ENCODE assay signal across 17 mouse cellular contexts in the genomic region with DNA sequence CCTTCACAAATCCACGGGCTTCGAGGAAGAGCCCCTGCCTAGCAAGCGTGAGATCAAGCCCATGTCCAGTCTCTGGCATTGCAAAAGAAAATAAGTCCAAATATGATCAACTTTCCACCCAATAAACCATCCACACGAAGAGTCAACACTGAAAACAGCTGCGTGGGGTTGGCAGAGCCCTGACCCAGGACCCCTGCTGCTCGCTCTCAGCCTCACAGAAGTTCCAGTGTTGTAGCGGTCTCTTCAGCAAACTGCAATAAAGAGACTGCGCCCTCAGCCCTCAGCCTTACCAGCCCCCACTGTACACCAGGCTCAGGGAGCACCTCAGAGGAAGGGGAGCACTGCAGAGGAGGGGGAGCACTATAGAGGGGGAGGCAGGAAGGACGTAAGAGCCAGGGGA. TPM values are rescaled to one million over a fixed set of nuclear protein-coding genes. Genes with fewer than 3 reads are reported as not detected.
DNase-seq lines count a peak whose midpoint lies in the region; ATAC-seq and TF ChIP-seq lines count a peak whose summit lies in the region.
"Had no signal": no experiment of that assay in that cellular context is flagged by ENCODE, and none has a peak within 500 bp of the region (broad histone marks: within the 10 kb centered on the region; RNA-seq: fewer than 3 reads in every experiment).

No protein-coding gene starts in this region.

- peak; percentile 44 to 56 for DNase-seq in cerebellum, postnatal 14 days
- DNase-seq in cerebellum, adult 8-10 months = no peak
- DNase-seq in lung, embryonic 14.5 days = no peak
- DNase-seq in lung, postnatal 25 days (ENCODE audit: low spot score) = no peak
- no peak for DNase-seq in midbrain, postnatal 0 days (ENCODE audit: low spot score)
- no peak for DNase-seq in natural killer cell, adult 2 months (ENCODE audit: low spot score in 2 of 2)
- no peak for DNase-seq in layer of hippocampus, adult 18-20 months (ENCODE audit: low spot score in 2 of 2)
- DNase-seq: forebrain, postnatal 0 days; heart, adult 2 months; heart, postnatal 10 days; kidney, postnatal 36 days; retina, postnatal 1 day; thymus, postnatal 25 days had no signal

- WGBS in lung, embryonic 14.5 days = 67% methylated on average over 9 of the region's 9 CpGs
- 67% methylated on average over 9 of the region's 9 CpGs for WGBS in hindbrain, embryonic 15.5 days
- WGBS in midbrain, postnatal 0 days = 66% methylated on average over 9 of the region's 9 CpGs

- peak overlapping the region; percentile 100; the same call in 1 of the 2 replicates for H3K4me2 ChIP-seq in lung, embryonic 14.5 days
- peak overlapping the region; percentile 99; the same call in 1 of the 2 replicates for H3K4me2 ChIP-seq in hindbrain, embryonic 15.5 days
- H3K4me2 ChIP-seq in midbrain, postnatal 0 days (ENCODE audit: low read depth, low read length, poor library complexity, severe bottlenecking) = no peak overlapping the region
- H3K4me2 ChIP-seq: embryonic facial prominence, embryonic 15.5 days; liver, embryonic 11.5 days; lung, embryonic 15.5 days had no signal

- H3K4me3 ChIP-seq in lung, embryonic 14.5 days (ENCODE audit: low read depth, low read length) = no peak overlapping the region
- H3K4me3 ChIP-seq in hindbrain, embryonic 15.5 days = no peak overlapping the region
- H3K4me3 ChIP-seq in midbrain, postnatal 0 days (ENCODE audit: low read depth, low read length) = no peak overlapping the region
- H3K4me3 ChIP-seq: embryonic facial prominence, embryonic 15.5 days; heart, adult 2 months; lung, embryonic 15.5 days had no signal

- H3K9me3 ChIP-seq in lung, embryonic 14.5 days (ENCODE audit: low read depth, low read length) = no peaks in the 10 kb centered on the region
- H3K9me3 ChIP-seq in hindbrain, embryonic 15.5 days = no peaks in the 10 kb centered on the region
- H3K9me3 ChIP-seq in midbrain, postnatal 0 days (ENCODE audit: low read length) = no peaks in the 10 kb centered on the region
- H3K9me3 ChIP-seq: embryonic facial prominence, embryonic 15.5 days; lung, embryonic 15.5 days had no signal

- H3K4me1 ChIP-seq in lung, embryonic 14.5 days (ENCODE audit: insufficient read depth) = peaks cover 38% of the 10 kb centered on the region
- peaks cover 79% of the 10 kb centered on the region for H3K4me1 ChIP-seq in hindbrain, embryonic 15.5 days (replicated peaks)
- peaks cover 26% of the 10 kb centered on the region for H3K4me1 ChIP-seq in midbrain, postnatal 0 days (ENCODE audit: insufficient read depth, low read length)

- TF ChIP-seq CTCF in lung, embryonic 14.5 days (IDR thresholded peaks at IDR 0.05; ENCODE audit: low read depth) = no peak
- TF ChIP-seq CTCF in midbrain, postnatal 0 days (IDR thresholded peaks at IDR 0.05) = no peak

- H3K27me3 ChIP-seq in lung, embryonic 14.5 days (ENCODE audit: insufficient read depth, low read length) = no peaks in the 10 kb centered on the region
- H3K27me3 ChIP-seq in hindbrain, embryonic 15.5 days = no peaks in the 10 kb centered on the region
- H3K27me3 ChIP-seq in midbrain, postnatal 0 days (ENCODE audit: insufficient read depth, low read length) = no peaks in the 10 kb centered on the region
- H3K27me3 ChIP-seq: embryonic facial prominence, embryonic 15.5 days had no signal

- ATAC-seq in lung, embryonic 14.5 days (ENCODE audit: insufficient read depth) = no peak
- no peak for ATAC-seq in hindbrain, embryonic 15.5 days (ENCODE audit: low FRiP score, low read depth)
- ATAC-seq in midbrain, postnatal 0 days (ENCODE audit: low FRiP score) = no peak
- ATAC-seq: forebrain, postnatal 0 days had no signal

- H3K9ac ChIP-seq in lung, embryonic 14.5 days = no peak overlapping the region
- H3K9ac ChIP-seq in hindbrain, embryonic 15.5 days = no peak overlapping the region; the same call in 1 of the 2 replicates
- peak overlapping the region; percentile 39; the same call in 1 of the 2 replicates for H3K9ac ChIP-seq in midbrain, postnatal 0 days (replicated peaks; ENCODE audit: low read length, poor library complexity, severe bottlenecking)
- H3K9ac ChIP-seq: embryonic facial prominence, embryonic 15.5 days; forebrain, postnatal 0 days; lung, embryonic 15.5 days had no signal

- no peak overlapping the region for H3K27ac ChIP-seq in lung, embryonic 14.5 days (ENCODE audit: low read depth)
- no peak overlapping the region for H3K27ac ChIP-seq in hindbrain, embryonic 15.5 days (replicated peaks)
- no peak overlapping the region for H3K27ac ChIP-seq in midbrain, postnatal 0 days (ENCODE audit: low read depth, low read length)
- H3K27ac ChIP-seq: embryonic facial prominence, embryonic 15.5 days; heart, adult 2 months; lung, embryonic 15.5 days had no signal

- H3K36me3 ChIP-seq in lung, embryonic 14.5 days (ENCODE audit: insufficient read depth) = no peaks in the 10 kb centered on the region
- H3K36me3 ChIP-seq in hindbrain, embryonic 15.5 days = no peaks in the 10 kb centered on the region
- no peaks in the 10 kb centered on the region for H3K36me3 ChIP-seq in midbrain, postnatal 0 days (ENCODE audit: insufficient read depth, low read length)
- H3K36me3 ChIP-seq: embryonic facial prominence, embryonic 15.5 days; lung, embryonic 15.5 days had no signal

RNA-seq across cellular contexts. Expression of gene Tbc1d16, which starts 2.7 kb away (rescaled TPM):
- polyA plus RNA-seq in lung, embryonic 14.5 days (2014; fragmentation: Nextera tagmentation; extraction: Ambion mirVana) = 17.1 and 17.5 TPM in 2 replicates
- 56.1 and 57.1 TPM in 2 replicates for polyA plus RNA-seq in hindbrain, embryonic 15.5 days (2015; fragmentation: Nextera tagmentation; extraction: Ambion mirVana)
- total RNA-seq in midbrain, postnatal 0 days (2014; rRNA removed) = 152 and 156 TPM in 2 replicates
- polyA plus RNA-seq in midbrain, postnatal 0 days (2015; fragmentation: Nextera tagmentation; extraction: Ambion mirVana) = 43.1 and 43.5 TPM in 2 replicates
- total RNA-seq in layer of hippocampus, adult 18-20 months (2021) = 10 to 100 TPM; 37.5 to 39.9 TPM

RNA-seq across cellular contexts. Expression of gene Ccdc40, which starts 2.7 kb away (rescaled TPM):
- 1.7 and 1.9 TPM in 2 replicates for polyA plus RNA-seq in lung, embryonic 14.5 days (2014; fragmentation: Nextera tagmentation; extraction: Ambion mirVana)
- polyA plus RNA-seq in hindbrain, embryonic 15.5 days (2015; fragmentation: Nextera tagmentation; extraction: Ambion mirVana) = 14.6 and 15.4 TPM in 2 replicates
- 13.3 and 22.7 TPM in 2 replicates for total RNA-seq in midbrain, postnatal 0 days (2014; rRNA removed)
- polyA plus RNA-seq in midbrain, postnatal 0 days (2015; fragmentation: Nextera tagmentation; extraction: Ambion mirVana) = 10.3 and 13.3 TPM in 2 replicates
- total RNA-seq in layer of hippocampus, adult 18-20 months (2021) = 1 to 10 TPM; 2.3 to 2.7 TPM

RNA-seq across cellular contexts. Expression of gene Gaa, which starts 42.1 kb away (rescaled TPM):
- polyA plus RNA-seq in lung, embryonic 14.5 days (2014; fragmentation: Nextera tagmentation; extraction: Ambion mirVana) = 56.0 and 58.8 TPM in 2 replicates
- 95.1 and 105 TPM in 2 replicates for polyA plus RNA-seq in hindbrain, embryonic 15.5 days (2015; fragmentation: Nextera tagmentation; extraction: Ambion mirVana)
- total RNA-seq in midbrain, postnatal 0 days (2014; rRNA removed) = 186 and 222 TPM in 2 replicates
- 154 and 158 TPM in 2 replicates for polyA plus RNA-seq in midbrain, postnatal 0 days (2015; fragmentation: Nextera tagmentation; extraction: Ambion mirVana)
- total RNA-seq in layer of hippocampus, adult 18-20 months (2021) = 100 to 1,000 TPM; 347 to 355 TPM

Comparison
In these comparisons a context has a peak if more than half of its experiments do, and no peak if none do; other contexts are left out.
1. DNase-seq: peak in cerebellum, postnatal 14 days (2 of 2); none in cerebellum, adult 8-10 months (single experiment), lung, embryonic 14.5 days (single experiment), lung, postnatal 25 days (single experiment), midbrain, postnatal 0 days (single experiment), natural killer cell, adult 2 months (0 of 2) and layer of hippocampus, adult 18-20 months (0 of 2).